Mouse (Mus musculus) lung, postnatal 25 days (tissue): ENCODE measurements at regions not wholly inside any gene's neighbourhood (a gene's known extent, or its start where the extent isn't known, plus 50 kb on each side); places are given as distances from the start of the nearest gene placed in this dataset.

Source experiments
- DNase-seq: peaks from one replicate; pipeline ENCODE4 v3.0.0; 2022; ENCODE audit warnings: low spot score

DNA sequence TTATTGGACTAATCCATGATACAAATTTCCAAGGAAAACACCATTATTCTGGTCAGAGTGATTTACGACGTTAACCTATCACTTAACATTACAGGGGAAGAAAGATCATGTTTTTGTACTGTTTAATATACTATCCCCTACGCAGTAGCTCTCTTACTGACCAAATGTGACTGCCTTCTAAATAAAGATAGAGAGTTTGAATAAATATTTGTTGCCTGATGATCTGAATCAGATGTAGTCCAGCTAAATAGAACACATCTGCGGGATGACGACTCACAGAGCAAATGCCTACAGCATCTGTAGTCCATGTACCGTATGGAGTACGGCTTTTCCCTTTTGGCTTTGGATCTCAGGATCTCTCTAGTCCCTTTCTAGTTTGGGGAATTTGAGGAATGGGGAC is 171.9 kb upstream of the Tenm3 start:
- no peak for DNase-seq

DNA sequence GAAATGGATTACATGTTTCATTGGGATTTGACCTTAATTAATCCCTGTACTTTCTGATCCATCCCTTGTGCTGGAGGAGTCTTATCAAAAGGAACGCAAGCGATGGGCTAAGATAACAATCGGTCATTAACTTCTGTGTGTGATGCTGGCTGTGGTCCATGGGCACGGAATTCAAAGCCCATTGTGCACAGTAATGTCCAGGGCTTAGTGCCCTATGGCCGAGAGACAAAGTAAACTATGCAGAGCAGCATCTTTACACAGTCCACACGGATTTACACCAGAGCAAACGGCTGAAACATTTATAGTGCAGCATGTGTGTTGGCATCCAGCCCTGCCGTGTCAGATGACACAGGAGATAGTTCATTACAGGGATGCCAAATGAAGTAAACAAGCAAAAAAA is 171.4 kb upstream of the Tenm3 start:
- no peak for DNase-seq

DNA sequence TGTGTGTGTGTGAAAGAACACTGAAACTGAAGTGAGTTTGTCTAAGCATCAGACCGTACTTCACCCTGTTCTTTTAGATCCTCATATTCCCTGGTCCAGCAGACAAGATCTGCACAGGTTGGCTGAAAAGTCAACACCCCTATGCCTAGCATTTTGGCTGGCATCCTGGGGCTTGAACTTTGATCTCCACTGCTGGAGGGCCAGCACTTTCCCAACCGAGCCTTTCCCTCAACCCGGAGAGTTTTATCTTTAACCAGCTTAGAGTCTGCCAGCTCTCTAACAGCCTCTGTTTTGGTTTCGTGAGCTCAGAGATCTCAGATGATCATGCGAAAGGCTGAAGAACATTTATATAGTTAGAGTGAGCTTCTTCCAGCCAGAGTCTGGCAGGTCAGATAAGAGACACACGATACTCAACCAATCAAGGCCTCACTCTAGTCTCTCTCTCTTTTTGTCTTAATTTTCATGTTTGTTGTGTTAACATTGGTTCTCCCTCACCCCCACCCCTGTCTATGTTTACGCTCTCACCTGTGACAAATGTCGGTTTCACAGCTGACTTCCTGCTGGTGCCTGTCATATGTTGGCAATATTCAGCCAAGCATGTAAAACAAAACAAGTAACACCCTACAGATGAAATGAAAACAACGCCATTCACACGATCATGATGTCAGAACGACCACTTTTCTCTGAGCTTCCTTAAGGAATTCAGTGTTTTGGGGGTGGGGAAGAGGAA is 162.7 kb upstream of the Tenm3 start:
- DNase-seq = no peak

DNA sequence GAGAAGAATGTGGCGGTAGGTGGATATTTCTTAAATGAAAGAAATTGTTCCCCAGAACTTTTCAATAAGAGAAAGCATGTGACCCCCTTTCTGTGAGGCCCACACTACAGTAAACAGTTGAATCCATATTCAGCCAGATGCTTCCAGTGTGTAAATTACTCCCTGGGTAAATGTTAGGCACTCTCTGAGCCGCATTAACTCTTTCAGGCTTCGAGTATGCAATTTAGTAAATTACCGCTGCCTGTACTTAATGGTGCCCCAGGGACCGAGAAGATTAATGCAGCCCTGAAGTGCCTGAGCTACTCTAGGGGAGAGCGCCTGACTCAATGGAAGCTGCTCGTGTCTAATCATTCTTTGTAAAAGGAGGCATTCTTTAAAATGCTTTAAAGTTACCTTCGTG is 137.9 kb upstream of the Tenm3 start:
- no peak for DNase-seq

DNA sequence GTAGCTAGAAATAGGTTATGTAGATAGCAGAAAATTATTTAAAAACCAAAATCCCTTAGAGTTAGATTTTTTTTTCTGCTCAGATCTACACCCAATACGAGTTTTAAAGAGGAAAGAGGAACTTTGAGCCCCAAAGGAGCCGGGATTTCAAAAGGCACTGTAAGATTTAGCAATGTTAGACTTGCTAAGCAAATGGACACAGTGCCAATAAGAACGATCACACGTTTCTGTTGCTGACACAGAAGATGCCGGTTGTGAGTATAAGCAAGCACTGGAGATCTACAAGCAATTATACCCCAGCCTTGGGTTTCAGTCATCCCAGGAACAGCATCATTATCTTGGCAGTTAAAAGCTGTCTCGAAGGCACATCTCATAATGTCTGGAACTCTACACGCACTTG is 137.0 kb upstream of the Tenm3 start:
- no peak for DNase-seq

DNA sequence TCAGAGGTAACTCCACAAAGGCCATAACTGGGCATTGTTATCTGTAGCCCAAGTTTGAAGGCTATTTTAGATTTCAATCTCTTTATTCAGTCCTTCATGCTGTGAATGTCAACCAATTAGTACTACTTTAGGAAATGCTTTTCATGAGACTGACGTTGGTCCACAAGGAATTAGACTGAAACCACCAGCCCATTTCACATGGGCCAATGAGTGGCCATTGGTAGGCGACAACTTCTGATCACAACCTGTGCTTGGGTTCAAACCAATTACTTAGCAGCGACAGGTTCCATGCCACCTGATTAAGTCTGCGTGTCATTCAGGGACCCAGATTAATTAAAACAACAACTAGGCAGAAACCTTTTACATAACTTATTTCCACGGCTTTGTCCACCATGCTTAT is 126.9 kb upstream of the Tenm3 start:
- DNase-seq = no peak

DNA sequence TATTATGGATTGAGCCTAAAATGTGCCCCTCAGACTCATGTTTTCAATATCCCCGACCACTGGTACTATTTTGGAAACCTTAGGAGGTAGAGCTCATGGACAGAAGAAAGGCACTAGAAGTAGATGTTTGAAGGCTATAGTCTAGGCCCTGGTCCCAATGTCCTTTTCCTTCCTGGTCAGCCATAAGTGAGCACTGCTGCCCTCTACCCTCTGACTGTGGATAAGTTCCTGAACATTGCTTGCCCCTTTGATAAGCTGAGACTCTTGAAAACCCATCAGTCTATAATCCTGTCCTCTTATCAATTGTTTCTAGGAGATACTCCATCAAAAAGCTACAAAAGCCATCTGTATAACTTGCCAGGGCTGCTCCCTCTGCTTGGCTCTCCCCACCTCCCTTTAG is 121.2 kb upstream of the Tenm3 start:
- DNase-seq = no peak

DNA sequence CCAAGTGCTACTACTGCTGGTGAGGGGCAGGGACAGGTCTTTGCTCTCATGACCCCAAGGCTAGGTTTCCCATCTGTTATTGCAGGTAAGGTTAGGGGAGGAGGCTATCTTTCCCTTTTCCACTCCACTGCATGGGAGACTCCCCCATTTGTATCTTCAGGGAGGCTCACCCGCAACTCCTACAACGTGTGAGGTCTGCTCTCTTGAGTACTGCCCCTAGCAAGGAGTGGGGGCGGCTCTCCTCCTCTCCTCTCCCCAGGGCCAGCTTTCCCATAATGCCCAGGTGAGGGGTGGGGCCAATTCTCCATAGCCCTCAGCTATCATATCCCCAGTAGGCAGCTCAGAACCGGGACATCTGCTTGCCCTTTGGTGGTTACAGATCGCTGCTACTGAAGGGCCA is 113.9 kb upstream of the Tenm3 start:
- no peak for DNase-seq

DNA sequence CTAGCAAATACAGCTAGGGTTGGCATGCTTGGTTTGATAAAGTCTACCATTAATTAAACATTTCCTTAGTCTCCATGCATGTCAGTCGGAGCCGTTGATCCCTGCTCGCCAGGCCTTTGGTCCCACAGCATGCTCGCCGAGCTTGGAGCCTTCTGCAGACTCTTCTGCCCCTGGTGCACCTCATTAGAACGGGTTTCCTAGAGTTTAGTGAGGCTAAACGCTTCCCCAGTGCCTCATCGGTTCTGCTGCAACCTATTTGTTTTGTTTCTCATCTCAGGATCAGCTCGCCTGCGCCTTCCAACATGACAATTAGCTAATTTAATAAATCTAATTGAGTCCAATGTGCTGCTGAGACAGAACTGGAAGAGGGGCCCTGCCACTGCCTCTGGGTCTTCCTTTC is 107.7 kb upstream of the Tenm3 start:
- DNase-seq = no peak

DNA sequence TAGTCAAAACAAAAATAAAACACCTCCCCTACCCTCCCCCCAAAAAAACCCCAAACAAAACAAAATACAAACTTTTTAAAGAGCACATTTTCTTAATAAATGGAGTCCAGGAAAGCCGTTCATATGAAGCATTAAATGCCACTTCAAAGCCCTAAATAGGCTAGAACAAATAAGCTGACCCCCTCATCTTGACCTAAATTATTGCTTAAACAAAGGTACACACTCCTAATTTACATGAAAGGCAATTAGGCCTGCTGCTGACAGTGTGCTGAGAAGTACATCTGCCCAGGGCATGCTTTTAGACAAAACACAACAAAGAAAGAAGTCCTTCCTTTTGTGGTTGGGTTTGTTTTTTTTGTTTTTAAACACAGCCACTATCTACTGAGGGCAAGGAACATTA is 100.4 kb upstream of the Tenm3 start:
- DNase-seq = no peak

DNA sequence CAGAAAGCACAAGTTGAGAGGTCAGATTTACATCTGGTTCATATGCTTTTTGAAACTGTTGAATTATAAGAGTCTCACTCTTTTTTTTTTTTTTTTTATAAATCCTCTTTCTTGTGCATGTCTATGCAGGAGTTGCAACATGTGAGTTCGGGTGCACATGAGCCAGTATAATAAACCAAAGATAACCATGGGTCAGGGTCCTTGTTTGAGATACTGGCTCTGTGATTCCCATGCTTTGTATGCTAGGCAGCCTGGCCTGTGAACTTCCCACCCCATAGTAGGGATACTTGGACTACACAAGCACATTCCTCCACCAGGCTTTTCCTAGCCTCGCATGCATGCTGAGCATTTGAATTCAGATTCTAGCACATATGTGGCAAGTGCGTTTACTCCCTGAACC is 93.4 kb upstream of the Tenm3 start:
- no peak for DNase-seq

DNA sequence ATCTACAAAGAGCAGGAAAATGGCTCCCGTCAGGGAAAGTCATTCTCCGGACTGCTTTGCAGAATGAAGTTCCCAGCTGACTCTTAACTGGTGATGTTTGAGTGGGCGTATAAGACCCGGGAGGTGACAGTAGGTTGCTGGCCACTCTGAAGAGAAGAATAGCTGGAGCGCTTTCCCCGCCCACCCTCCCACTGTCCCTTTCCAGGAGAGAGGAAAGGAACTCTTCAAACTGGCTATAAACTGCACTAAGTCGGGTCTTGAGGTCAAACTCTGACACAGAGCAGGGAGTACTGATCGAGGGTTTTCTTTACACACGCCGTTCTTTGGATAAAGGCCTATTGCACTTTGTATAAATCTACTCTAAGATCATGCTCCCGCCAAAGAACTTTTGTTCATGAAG is 83.4 kb upstream of the Tenm3 start:
- DNase-seq = no peak

DNA sequence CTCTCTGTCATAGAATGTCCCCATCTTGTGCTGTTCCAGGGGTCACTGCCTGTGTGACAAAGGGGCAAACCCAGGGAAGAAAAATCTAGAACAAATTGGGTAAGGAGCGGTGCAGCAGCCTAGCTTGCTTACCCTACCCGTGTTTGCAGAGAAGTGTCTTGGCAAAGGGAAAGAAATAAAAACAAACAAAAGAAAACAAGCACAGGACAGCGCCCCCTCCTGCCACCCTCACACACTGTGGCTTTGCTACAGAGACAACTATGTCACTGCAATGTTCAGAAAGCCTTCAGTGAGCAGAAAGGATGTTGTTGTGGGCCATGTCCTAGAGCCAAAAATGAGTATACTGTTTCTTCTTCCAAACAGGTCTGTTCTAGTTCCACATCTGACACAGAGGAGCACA is 71.5 kb upstream of the Tenm3 start:
- DNase-seq = no peak

DNA sequence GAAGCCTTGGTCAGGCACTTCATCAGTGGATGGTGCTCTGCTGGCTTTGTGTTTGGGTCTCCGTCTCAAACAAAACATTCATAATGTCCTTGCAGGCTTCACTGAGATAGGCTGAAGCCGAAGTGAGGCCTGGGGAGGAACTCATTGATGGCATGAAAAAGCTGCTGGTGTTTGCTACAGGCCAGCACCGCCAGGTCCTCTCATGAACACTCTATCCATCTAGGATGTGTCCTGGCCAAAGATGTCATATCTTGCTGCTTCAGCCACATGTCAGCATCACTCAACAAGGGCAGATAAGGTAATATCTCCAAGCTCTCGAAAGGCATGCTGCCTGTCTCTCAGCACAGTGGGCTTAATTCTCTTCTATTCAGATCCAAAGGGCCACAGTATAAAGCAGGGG is 69.1 kb upstream of the Tenm3 start:
- DNase-seq = no peak

DNA sequence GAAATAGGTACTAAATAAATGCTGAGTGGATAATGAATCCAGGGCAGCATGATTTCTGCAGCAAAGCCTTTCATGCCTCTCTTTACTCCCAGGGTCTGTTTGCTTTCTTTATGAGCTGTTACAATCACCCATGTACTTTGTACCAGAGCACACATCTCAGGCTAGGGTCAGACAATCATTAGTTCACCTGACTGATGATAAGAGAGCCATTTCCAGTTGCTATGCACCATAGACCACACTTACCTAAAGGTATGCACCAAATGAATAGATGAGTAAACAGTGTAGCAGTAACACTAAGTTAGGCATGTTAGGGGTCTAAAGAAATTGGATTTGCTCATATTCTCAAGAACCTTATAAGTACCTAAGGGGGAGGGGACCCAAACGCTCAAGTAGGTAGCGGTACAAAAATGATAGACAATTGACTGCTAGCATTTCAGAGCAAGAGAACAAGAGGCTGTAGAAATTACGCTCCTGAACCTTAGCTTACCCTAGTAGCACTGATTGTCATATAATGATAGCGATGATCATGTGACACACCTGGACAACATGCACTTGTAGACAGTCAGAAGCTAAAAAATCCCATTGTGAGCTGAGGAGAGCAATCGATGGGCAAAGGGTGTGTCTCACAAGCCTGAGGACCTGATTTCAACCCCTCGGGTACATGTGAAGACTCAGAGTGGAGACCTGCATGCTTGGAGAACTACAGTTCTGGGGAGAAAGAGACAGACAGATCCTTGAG is 58.1 kb upstream of the Tenm3 start:
- DNase-seq = no peak

DNA sequence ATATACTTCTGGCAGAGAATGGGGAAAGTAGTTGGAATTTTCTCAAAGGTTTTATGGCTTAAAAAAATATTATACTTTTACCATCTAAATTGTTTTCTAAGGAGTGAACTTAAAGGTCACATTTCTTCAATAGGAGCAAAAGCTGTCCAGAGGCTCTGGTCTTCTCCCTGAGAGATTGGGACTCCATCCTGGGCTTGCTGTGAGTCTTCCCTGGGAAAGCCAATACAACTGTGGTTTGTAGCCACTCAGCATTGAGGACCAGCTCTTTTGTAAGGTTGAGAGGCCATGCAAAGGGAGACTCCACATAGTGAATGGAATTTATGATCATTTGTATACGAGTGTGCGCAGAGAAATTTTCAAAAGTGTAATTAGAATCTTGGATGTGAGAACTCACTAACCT is 52.9 kb upstream of the Tenm3 start:
- no peak for DNase-seq

DNA sequence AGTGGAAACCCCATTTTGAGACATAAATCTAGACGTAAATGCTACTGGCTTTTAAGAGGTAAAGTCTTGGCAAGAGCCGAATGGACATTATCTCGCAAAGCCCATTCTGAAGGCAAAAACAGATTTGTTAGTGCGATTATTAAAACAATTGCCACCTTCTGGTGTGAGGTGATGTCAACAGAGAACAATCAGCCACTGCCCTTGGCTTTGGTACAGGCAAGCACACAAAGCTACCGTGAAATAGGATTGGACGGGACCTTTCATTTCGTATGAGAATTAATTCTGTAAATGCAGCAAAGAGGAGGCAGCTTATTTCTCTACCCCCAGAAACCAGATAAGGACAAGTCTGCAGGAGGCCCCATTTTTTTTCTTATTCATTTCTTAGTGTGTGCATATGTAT is 52.5 kb upstream of the Tenm3 start:
- DNase-seq = no peak

DNA sequence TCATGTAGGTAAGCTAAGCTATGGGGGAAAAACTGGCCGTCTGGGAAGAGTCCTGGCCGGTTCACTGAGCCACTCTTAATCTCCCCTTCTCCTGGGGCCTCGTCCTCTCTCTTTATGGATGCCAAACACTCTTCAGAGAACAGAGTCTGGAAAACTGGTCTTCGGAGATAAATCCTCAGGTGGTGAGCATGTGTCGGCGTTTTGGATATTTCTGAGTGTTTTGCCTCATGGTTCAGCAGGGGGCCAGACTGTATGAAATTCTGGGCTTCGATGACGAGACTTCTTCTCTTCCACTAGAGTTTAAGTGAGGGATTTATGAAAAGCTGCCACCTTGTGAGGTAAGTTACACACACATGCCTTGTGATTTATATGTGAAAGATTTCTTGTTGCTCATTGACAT is 51.8 kb upstream of the Tenm3 start:
- no peak for DNase-seq
